Mouse (Mus musculus): Measurements from ENCODE around the gene Rtn2. TPM values are rescaled to one million over a fixed set of nuclear protein-coding genes. Genes with fewer than 3 reads are reported as not detected.

Gene Rtn2
- polyA plus RNA-seq, 1 experiment from 2014 or later = 7.1 TPM

- no peaks in the 10 kb centered on the region for H3K9me3 ChIP-seq (ENCODE audit: control insufficient read depth)
- no peaks in the 10 kb centered on the region for H3K36me3 ChIP-seq (ENCODE audit: control insufficient read depth, insufficient read depth)
- no peak overlapping the region for H3K9ac ChIP-seq (ENCODE audit: low read depth, low read length)
- ATAC-seq = no peak
- H3K27ac ChIP-seq (ENCODE audit: low read depth, low read length) = no peak overlapping the region
- TF ChIP-seq CTCF (IDR thresholded peaks at IDR 0.05; ENCODE audit: low read depth) = no peak
- H3K27me3 ChIP-seq (replicated peaks; ENCODE audit: control insufficient read depth, insufficient read depth, low read length) = 0 out of 2 replicates have a peak, but pooled peaks cover 6% of the 10 kb centered on the region
- 71% methylated on average over 21 of the region's 21 CpGs for WGBS
- H3K4me3 ChIP-seq (ENCODE audit: low read depth, low read length) = peak overlapping the region; percentile 36
- peak overlapping the region; percentile 67; the same call in 1 of the 2 replicates for H3K4me2 ChIP-seq (replicated peaks; ENCODE audit: low read depth)
- no peaks in the 10 kb centered on the region for H3K4me1 ChIP-seq (replicated peaks; ENCODE audit: control insufficient read depth, insufficient read depth, low read length)
These were observed 43.1 kb downstream of the Rtn2 start for GRCm38 (mm10) chr7:19325262-19326199.

GRCm38 (mm10) chr7:19326359-19326758 is 43.9 kb downstream of the Rtn2 start:
- no peak for TF ChIP-seq CTCF (IDR thresholded peaks at IDR 0.05; ENCODE audit: low read depth)
- H3K4me1 ChIP-seq (replicated peaks; ENCODE audit: control insufficient read depth, insufficient read depth, low read length) = no peaks in the 10 kb centered on the region
- peak overlapping the region; percentile 67 for H3K4me2 ChIP-seq (replicated peaks; ENCODE audit: low read depth)
- H3K9ac ChIP-seq (ENCODE audit: low read depth, low read length) = peak overlapping the region; percentile 42; the same call in 1 of the 2 replicates
- no peaks in the 10 kb centered on the region for H3K36me3 ChIP-seq (ENCODE audit: control insufficient read depth, insufficient read depth)
- peak; percentile 50 for ATAC-seq
- peak overlapping the region; percentile 36 for H3K4me3 ChIP-seq (ENCODE audit: low read depth, low read length)
- H3K27ac ChIP-seq (ENCODE audit: low read depth, low read length) = peak overlapping the region; percentile 64
- H3K27me3 ChIP-seq (replicated peaks; ENCODE audit: control insufficient read depth, insufficient read depth, low read length) = 0 out of 2 replicates have a peak, but pooled peaks cover 6% of the 10 kb centered on the region
- WGBS = 2% methylated on average over 19 of the region's 20 CpGs
- H3K9me3 ChIP-seq (ENCODE audit: control insufficient read depth) = no peaks in the 10 kb centered on the region

GRCm38 (mm10) chr7:19327128-19327527 is 44.7 kb downstream of the Rtn2 start:
- Histone ChIP-seq H3K9ac (ENCODE audit: low read depth, low read length) (no peak overlapping the region), H3K4me1 (replicated peaks; ENCODE audit: control insufficient read depth, insufficient read depth, low read length) (no peaks in the 10 kb centered on the region), H3K4me3 (ENCODE audit: low read depth, low read length) (peak overlapping the region; percentile 36), H3K27me3 (replicated peaks; ENCODE audit: control insufficient read depth, insufficient read depth, low read length) (0 out of 2 replicates have a peak, but pooled peaks cover 6% of the 10 kb centered on the region), H3K27ac (ENCODE audit: low read depth, low read length) (peak overlapping the region; percentile 64), H3K4me2 (replicated peaks; ENCODE audit: low read depth) (peak overlapping the region; percentile 67), H3K9me3 (ENCODE audit: control insufficient read depth) (no peaks in the 10 kb centered on the region), H3K36me3 (ENCODE audit: control insufficient read depth, insufficient read depth) (no peaks in the 10 kb centered on the region)
- peak; percentile 64 for ATAC-seq
- no peak for TF ChIP-seq CTCF (IDR thresholded peaks at IDR 0.05; ENCODE audit: low read depth)
- WGBS = under 1% methylated on average over 22 of the region's 22 CpGs

- Histone ChIP-seq H3K27ac (ENCODE audit: low read depth, low read length) (no peak overlapping the region), H3K4me3 (ENCODE audit: low read depth, low read length) (no peak overlapping the region), H3K4me1 (replicated peaks; ENCODE audit: control insufficient read depth, insufficient read depth, low read length) (no peaks in the 10 kb centered on the region), H3K36me3 (ENCODE audit: control insufficient read depth, insufficient read depth) (no peaks in the 10 kb centered on the region), H3K27me3 (replicated peaks; ENCODE audit: control insufficient read depth, insufficient read depth, low read length) (no peaks in the 10 kb centered on the region), H3K4me2 (replicated peaks; ENCODE audit: low read depth) (no peak overlapping the region), H3K9ac (ENCODE audit: low read depth, low read length) (no peak overlapping the region), H3K9me3 (ENCODE audit: control insufficient read depth) (no peaks in the 10 kb centered on the region)
- WGBS = 69% methylated on average over 5 of the region's 5 CpGs
- ATAC-seq = no peak
- no peak for TF ChIP-seq CTCF (IDR thresholded peaks at IDR 0.05; ENCODE audit: low read depth)
These were observed 45.4 kb downstream of the Rtn2 start for GRCm38 (mm10) chr7:19327782-19328181.

- peak; percentile 57 for TF ChIP-seq CTCF (IDR thresholded peaks at IDR 0.05; ENCODE audit: low read depth)
- H3K4me1 ChIP-seq (replicated peaks; ENCODE audit: control insufficient read depth, insufficient read depth, low read length) = no peaks in the 10 kb centered on the region
- no peak for ATAC-seq
These were observed 46.0 kb downstream of the Rtn2 start for GRCm38 (mm10) chr7:19328425-19328824.

GRCm38 (mm10) chr7:19331910-19332309 is 49.5 kb downstream of the Rtn2 start:
- H3K27me3 ChIP-seq (replicated peaks; ENCODE audit: control insufficient read depth, insufficient read depth, low read length) = no peaks in the 10 kb centered on the region
- no peak overlapping the region for H3K9ac ChIP-seq (ENCODE audit: low read depth, low read length)
- H3K4me1 ChIP-seq (replicated peaks; ENCODE audit: control insufficient read depth, insufficient read depth, low read length) = no peaks in the 10 kb centered on the region
- no peak overlapping the region for H3K4me3 ChIP-seq (ENCODE audit: low read depth, low read length)
- 57% methylated on average over 2 of the region's 2 CpGs for WGBS
- TF ChIP-seq CTCF (IDR thresholded peaks at IDR 0.05; ENCODE audit: low read depth) = no peak
- no peak overlapping the region for H3K4me2 ChIP-seq (replicated peaks; ENCODE audit: low read depth)
- no peaks in the 10 kb centered on the region for H3K9me3 ChIP-seq (ENCODE audit: control insufficient read depth)
- no peak overlapping the region for H3K27ac ChIP-seq (ENCODE audit: low read depth, low read length)
- H3K36me3 ChIP-seq (ENCODE audit: control insufficient read depth, insufficient read depth) = no peaks in the 10 kb centered on the region
- no peak for ATAC-seq

More at GRCm38 (mm10) chr7:19328425-19328824, 46.0 kb downstream of the Rtn2 start:
- no peak overlapping the region for H3K4me3 ChIP-seq (ENCODE audit: low read depth, low read length)
- no peak overlapping the region for H3K4me2 ChIP-seq (replicated peaks; ENCODE audit: low read depth)
- H3K27ac ChIP-seq (ENCODE audit: low read depth, low read length) = no peak overlapping the region
- H3K9ac ChIP-seq (ENCODE audit: low read depth, low read length) = no peak overlapping the region
- H3K36me3 ChIP-seq (ENCODE audit: control insufficient read depth, insufficient read depth) = no peaks in the 10 kb centered on the region
- no peaks in the 10 kb centered on the region for H3K27me3 ChIP-seq (replicated peaks; ENCODE audit: control insufficient read depth, insufficient read depth, low read length)
- no peaks in the 10 kb centered on the region for H3K9me3 ChIP-seq (ENCODE audit: control insufficient read depth)

Data from intestine, postnatal 0 days (tissue).